Mouse (Mus musculus): ENCODE results near the gene Maml2.

- TF ChIP-seq CTCF (IDR thresholded peaks at IDR 0.05) (no peak), EP300 (IDR thresholded peaks at IDR 0.05) (0 out of 2 replicates have a peak, but pooled peaks have one; percentile 11)
Observed at GRCm38 (mm10) chr9:13545726-13546125, 248.0 kb downstream of the Maml2 start.

Measured in lung, postnatal 0 days (tissue).